ENCODE assay signal across 12 mouse cellular contexts in genomic region chr13:28782081-28782480, GRCm38 (mm10).
DNase-seq lines count a peak whose midpoint lies in the region; ATAC-seq lines count a peak whose summit lies in the region.
"Had no signal": no experiment of that assay in that cellular context is flagged by ENCODE, and none has a peak within 500 bp of the region (broad histone marks: within the 10 kb centered on the region; RNA-seq: fewer than 3 reads in every experiment).

No protein-coding gene starts in this region.

- H3K27ac ChIP-seq in intestine, embryonic 14.5 days (ENCODE audit: low read depth), result peak overlapping the region; percentile 51; the same call in 1 of the 2 replicates
- H3K27ac ChIP-seq in intestine, embryonic 16.5 days (ENCODE audit: low read length), result no peak overlapping the region
- peak overlapping the region; percentile 16; the same call in 1 of the 2 replicates for H3K27ac ChIP-seq in embryonic facial prominence, embryonic 13.5 days
- peak overlapping the region; percentile 0; the same call in 1 of the 2 replicates for H3K27ac ChIP-seq in hindbrain, embryonic 16.5 days (ENCODE audit: low read depth, low read length)
- peak overlapping the region; percentile 94 for H3K27ac ChIP-seq in neural tube, embryonic 11.5 days (ENCODE audit: low read depth, low read length)
- H3K27ac ChIP-seq: embryonic facial prominence, embryonic 15.5 days; stomach, embryonic 15.5 days had no signal

- DNase-seq in intestine, embryonic 14.5 days (ENCODE audit: low spot score), result peak; percentile 58
- peak; percentile 65 for DNase-seq in neural tube, embryonic 11.5 days (ENCODE audit: low spot score)
- no peak for DNase-seq in urinary bladder, postnatal 10 days (ENCODE audit: low spot score)
- DNase-seq in frontal cortex, postnatal 10 days (ENCODE audit: low spot score in 2 of 2), result no peak
- no peak for DNase-seq in gastrocnemius, postnatal 14 days
- DNase-seq: left cerebral cortex, postnatal 4 days had no signal

- H3K36me3 ChIP-seq in intestine, embryonic 14.5 days (ENCODE audit: control insufficient read depth, insufficient read depth, low read length), result no peaks in the 10 kb centered on the region
- H3K36me3 ChIP-seq in intestine, embryonic 16.5 days (ENCODE audit: control insufficient read depth, insufficient read depth, low read length), result no peaks in the 10 kb centered on the region
- no peaks in the 10 kb centered on the region for H3K36me3 ChIP-seq in embryonic facial prominence, embryonic 13.5 days
- no peaks in the 10 kb centered on the region for H3K36me3 ChIP-seq in hindbrain, embryonic 16.5 days (ENCODE audit: control insufficient read depth, insufficient read depth, low read length)
- no peaks in the 10 kb centered on the region for H3K36me3 ChIP-seq in neural tube, embryonic 11.5 days (ENCODE audit: control insufficient read depth, insufficient read depth, low read length)
- H3K36me3 ChIP-seq: embryonic facial prominence, embryonic 15.5 days; stomach, embryonic 15.5 days had no signal

- H3K4me3 ChIP-seq in intestine, embryonic 14.5 days (ENCODE audit: low read depth, low read length), result no peak overlapping the region
- H3K4me3 ChIP-seq in intestine, embryonic 16.5 days (ENCODE audit: low read length), result no peak overlapping the region
- no peak overlapping the region for H3K4me3 ChIP-seq in embryonic facial prominence, embryonic 13.5 days
- H3K4me3 ChIP-seq in hindbrain, embryonic 16.5 days (ENCODE audit: low read length), result no peak overlapping the region
- no peak overlapping the region for H3K4me3 ChIP-seq in neural tube, embryonic 11.5 days (ENCODE audit: low read depth, low read length)
- H3K4me3 ChIP-seq: embryonic facial prominence, embryonic 15.5 days; stomach, embryonic 15.5 days had no signal

- H3K9me3 ChIP-seq in intestine, embryonic 14.5 days (ENCODE audit: control insufficient read depth, low read length), result no peaks in the 10 kb centered on the region
- H3K9me3 ChIP-seq in intestine, embryonic 16.5 days (ENCODE audit: control insufficient read depth, low read length), result no peaks in the 10 kb centered on the region
- no peaks in the 10 kb centered on the region for H3K9me3 ChIP-seq in embryonic facial prominence, embryonic 13.5 days
- no peaks in the 10 kb centered on the region for H3K9me3 ChIP-seq in hindbrain, embryonic 16.5 days (ENCODE audit: control insufficient read depth, low read length)
- H3K9me3 ChIP-seq in neural tube, embryonic 11.5 days (ENCODE audit: control insufficient read depth, low read length), result no peaks in the 10 kb centered on the region
- H3K9me3 ChIP-seq: embryonic facial prominence, embryonic 15.5 days; stomach, embryonic 15.5 days had no signal

- WGBS in intestine, embryonic 14.5 days, result 19% methylated on average over 5 of the region's 5 CpGs
- WGBS in intestine, embryonic 16.5 days, result 30% methylated on average over 5 of the region's 5 CpGs
- 26% methylated on average over 5 of the region's 5 CpGs for WGBS in embryonic facial prominence, embryonic 13.5 days
- WGBS in hindbrain, embryonic 16.5 days, result 6% methylated on average over 5 of the region's 5 CpGs
- WGBS in neural tube, embryonic 11.5 days, result 0% methylated on average over 5 of the region's 5 CpGs

- peaks cover 28% of the 10 kb centered on the region; the same call in 1 of the 2 replicates for H3K4me1 ChIP-seq in intestine, embryonic 14.5 days (replicated peaks; ENCODE audit: control insufficient read depth, insufficient read depth, low read length)
- H3K4me1 ChIP-seq in intestine, embryonic 16.5 days (ENCODE audit: control insufficient read depth, insufficient read depth, low read length), result peaks cover 9% of the 10 kb centered on the region; the same call in 1 of the 2 replicates
- H3K4me1 ChIP-seq in embryonic facial prominence, embryonic 13.5 days, result peaks cover 49% of the 10 kb centered on the region
- H3K4me1 ChIP-seq in hindbrain, embryonic 16.5 days (ENCODE audit: control insufficient read depth, insufficient read depth, low read depth, low read length), result peaks cover 14% of the 10 kb centered on the region
- H3K4me1 ChIP-seq in neural tube, embryonic 11.5 days (ENCODE audit: control insufficient read depth, insufficient read depth, low read length), result peaks cover 32% of the 10 kb centered on the region

- ATAC-seq in intestine, embryonic 14.5 days (replicated peaks; ENCODE audit: low FRiP score, low TSS enrichment, low read depth), result no peak
- ATAC-seq in intestine, embryonic 16.5 days, result no peak
- ATAC-seq in embryonic facial prominence, embryonic 13.5 days (ENCODE audit: insufficient number of reproducible peaks, insufficient read depth, low FRiP score, low TSS enrichment, low read depth), result no peak
- peak; percentile 49; the same call in 1 of the 2 replicates for ATAC-seq in hindbrain, embryonic 16.5 days
- ATAC-seq in neural tube, embryonic 11.5 days (ENCODE audit: insufficient read depth, low FRiP score, low TSS enrichment), result peak; percentile 82
- ATAC-seq: intestine, postnatal 0 days had no signal

- no peaks in the 10 kb centered on the region for H3K27me3 ChIP-seq in intestine, embryonic 14.5 days (replicated peaks; ENCODE audit: control insufficient read depth, insufficient read depth, low read length)
- H3K27me3 ChIP-seq in intestine, embryonic 16.5 days (replicated peaks; ENCODE audit: control insufficient read depth, insufficient read depth, low read length), result no peaks in the 10 kb centered on the region
- H3K27me3 ChIP-seq in embryonic facial prominence, embryonic 13.5 days, result no peaks in the 10 kb centered on the region
- H3K27me3 ChIP-seq in hindbrain, embryonic 16.5 days (replicated peaks; ENCODE audit: control insufficient read depth, insufficient read depth, low read length), result no peaks in the 10 kb centered on the region
- H3K27me3 ChIP-seq in neural tube, embryonic 11.5 days (ENCODE audit: control insufficient read depth, insufficient read depth, low read length), result no peaks in the 10 kb centered on the region
- H3K27me3 ChIP-seq: embryonic facial prominence, embryonic 15.5 days; stomach, embryonic 15.5 days had no signal

- intact Hi-C loops in gastrocnemius, postnatal 14 days (cut with DNase I; ENCODE audit: low total_unique reads), result no loop called here

- no peak overlapping the region for H3K9ac ChIP-seq in intestine, embryonic 14.5 days (ENCODE audit: low read length)
- no peak overlapping the region for H3K9ac ChIP-seq in intestine, embryonic 16.5 days (ENCODE audit: low read depth, low read length)
- H3K9ac ChIP-seq in embryonic facial prominence, embryonic 13.5 days, result no peak overlapping the region
- H3K9ac ChIP-seq in hindbrain, embryonic 16.5 days (ENCODE audit: low read depth, low read length), result no peak overlapping the region
- peak overlapping the region; percentile 52 for H3K9ac ChIP-seq in neural tube, embryonic 11.5 days (ENCODE audit: low read length)
- H3K9ac ChIP-seq: embryonic facial prominence, embryonic 15.5 days; stomach, embryonic 15.5 days had no signal

- H3K4me2 ChIP-seq in intestine, embryonic 14.5 days (ENCODE audit: low read length), result no peak overlapping the region
- no peak overlapping the region for H3K4me2 ChIP-seq in intestine, embryonic 16.5 days (ENCODE audit: low read depth, low read length)
- no peak overlapping the region for H3K4me2 ChIP-seq in embryonic facial prominence, embryonic 13.5 days
- H3K4me2 ChIP-seq in hindbrain, embryonic 16.5 days (ENCODE audit: low read length), result no peak overlapping the region
- peak overlapping the region; percentile 19; the same call in 1 of the 2 replicates for H3K4me2 ChIP-seq in neural tube, embryonic 11.5 days (ENCODE audit: low read depth)
- H3K4me2 ChIP-seq: embryonic facial prominence, embryonic 15.5 days; stomach, embryonic 15.5 days had no signal

Comparison
In these comparisons a context has a peak if more than half of its experiments do, and no peak if none do; other contexts are left out.
1. ATAC-seq: peak in hindbrain, embryonic 16.5 days (single experiment) and neural tube, embryonic 11.5 days (single experiment); none in intestine, embryonic 14.5 days (single experiment), intestine, embryonic 16.5 days (single experiment) and embryonic facial prominence, embryonic 13.5 days (single experiment).
2. DNase-seq: peak in intestine, embryonic 14.5 days (single experiment) and neural tube, embryonic 11.5 days (single experiment); none in urinary bladder, postnatal 10 days (single experiment), frontal cortex, postnatal 10 days (0 of 2) and gastrocnemius, postnatal 14 days (single experiment).